Mouse (Mus musculus): Measurements from ENCODE around the gene Akr7a5.

GRCm38 (mm10) chr4:139268242-139268641 is 42.3 kb upstream of the Akr7a5 start:
- TF ChIP-seq CTCF (IDR thresholded peaks at IDR 0.05; ENCODE audit: extremely low read depth, insufficient read depth, insufficient read length, insufficient replicate concordance), result no peak
- no peak for TF ChIP-seq POLR2A (IDR thresholded peaks at IDR 0.05; ENCODE audit: low read depth, low read length)

All from spleen, adult 2 months (tissue).